Mouse (Mus musculus) liver, embryonic 14.5 days (tissue): ENCODE data around the gene Krt25.

ENCODE experiments used
- CTCF ChIP-seq: IDR thresholded peaks from 2 replicates; pipeline ENCODE4 v1.5.1; 2016; ENCODE audit warnings: antibody characterized with exemption, low read depth, control low read depth
- EP300 ChIP-seq: IDR thresholded peaks from 2 replicates; pipeline ENCODE4 v1.6.1; 2016; ENCODE audit warnings: antibody characterized with exemption, low read depth

- TF ChIP-seq CTCF (no peak), EP300 (no peak)
Measured at GRCm38 (mm10) chr11:99369853-99370451, 47.2 kb upstream of the Krt25 start.
